Mouse (Mus musculus): ENCODE measurements around the gene Olfr205. TPM values are rescaled to one million over a fixed set of nuclear protein-coding genes. Genes with fewer than 3 reads are reported as not detected.

Gene Olfr205
- polyA plus RNA-seq (2017; shearing (Covaris generic)) = not detected

GRCm38 (mm10) chr16:59331038-59331437 lies at the start of gene Olfr205:
Gene Olfr205, minus strand, starts transcription at chr16:59331138.

GRCm38 (mm10) chr16:59363893-59364292 lies 33.0 kb upstream of the Olfr205 start, which contains the start of gene Olfr209:
Gene Olfr209, minus strand, starts transcription at chr16:59363993.

GRCm38 (mm10) chr16:59349146-59349545 lies 18.2 kb upstream of the Olfr205 start, which contains the start of gene Olfr206:
Gene Olfr206, minus strand, starts transcription at chr16:59349246.

GRCm38 (mm10) chr16:59318148-59318547 lies 12.8 kb downstream of the Olfr205 start, which contains the start of gene Olfr204:
Gene Olfr204, minus strand, starts transcription at chr16:59318248.

GRCm38 (mm10) chr16:59298581-59298980 lies 32.4 kb downstream of the Olfr205 start, which contains the start of gene Olfr203:
Gene Olfr203, plus strand, starts transcription at chr16:59298881.

GRCm38 (mm10) chr16:59286693-59287092 lies 44.2 kb downstream of the Olfr205 start, which contains the start of gene Olfr202:
Gene Olfr202, minus strand, starts transcription at chr16:59286793.

Other genes starting within 250 kb of the Olfr205 start
- gene Olfr191, start 241.3 kb downstream of the Olfr205 start, polyA plus RNA-seq (2017; shearing (Covaris generic)) = not detected
- not detected for gene Olfr193, start 219.3 kb downstream of the Olfr205 start, polyA plus RNA-seq (2017; shearing (Covaris generic))
- gene Olfr194, start 210.1 kb downstream of the Olfr205 start, polyA plus RNA-seq (2017; shearing (Covaris generic)) = not detected
- gene Olfr195, start 184.1 kb downstream of the Olfr205 start, polyA plus RNA-seq (2017; shearing (Covaris generic)) = not detected
- not detected for gene Olfr196, start 160.7 kb downstream of the Olfr205 start, polyA plus RNA-seq (2017; shearing (Covaris generic))
- gene Olfr198, start 127.6 kb downstream of the Olfr205 start, polyA plus RNA-seq (2017; shearing (Covaris generic)) = not detected
- gene Olfr199, start 111.4 kb downstream of the Olfr205 start, polyA plus RNA-seq (2017; shearing (Covaris generic)) = not detected
- gene Olfr201, start 58.5 kb downstream of the Olfr205 start, polyA plus RNA-seq (2017; shearing (Covaris generic)) = 0.32 TPM
- not detected for gene Olfr202, start 44.3 kb downstream of the Olfr205 start, polyA plus RNA-seq (2017; shearing (Covaris generic))
- not detected for gene Olfr203, start 32.3 kb downstream of the Olfr205 start, polyA plus RNA-seq (2017; shearing (Covaris generic))
- gene Olfr204, start 12.9 kb downstream of the Olfr205 start, polyA plus RNA-seq (2017; shearing (Covaris generic)) = not detected
- not detected for gene Olfr206, start 18.1 kb upstream of the Olfr205 start, polyA plus RNA-seq (2017; shearing (Covaris generic))
- not detected for gene Olfr209, start 32.9 kb upstream of the Olfr205 start, polyA plus RNA-seq (2017; shearing (Covaris generic))
- gene Gabrr3, start 76.2 kb upstream of the Olfr205 start, polyA plus RNA-seq (2017; shearing (Covaris generic)) = not detected
- 70.8 TPM for gene Riox2, start 140.6 kb upstream of the Olfr205 start, polyA plus RNA-seq (2017; shearing (Covaris generic))